Mouse (Mus musculus): ENCODE data around the gene Fignl2. TPM values are rescaled to one million over a fixed set of nuclear protein-coding genes. Genes with fewer than 3 reads are reported as not detected.

Fignl2 gene
- total and polyA plus RNA-seq, 2 experiments from 2014 or later: 0.12 to 3.9 TPM

DNA sequence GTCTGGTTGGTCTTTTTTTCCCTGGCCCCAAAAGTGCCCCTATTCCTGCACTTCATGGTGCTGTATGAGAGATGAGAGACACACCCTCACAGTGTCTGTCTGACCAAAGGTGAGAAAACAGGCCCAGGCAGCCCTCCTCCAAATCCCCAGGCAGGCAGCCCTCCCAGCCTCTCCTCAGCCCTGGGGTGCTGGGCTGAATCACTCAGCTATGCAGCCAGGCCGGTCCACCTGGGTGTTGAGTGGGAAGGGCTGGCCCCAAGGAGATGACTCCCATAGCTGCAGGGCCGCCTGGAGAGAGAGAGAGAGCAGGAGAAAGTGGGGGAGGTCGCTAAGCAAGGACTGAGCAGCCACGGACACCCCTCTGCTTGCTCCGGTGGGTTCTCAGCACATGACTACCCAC, 7.6 kb downstream of the Fignl2 start:
- 49% methylated on average over 5 of the region's 5 CpGs for WGBS
- TF ChIP-seq CTCF (IDR thresholded peaks at IDR 0.05; ENCODE audit: low read depth): no peak
- no peak for TF ChIP-seq EP300 (IDR thresholded peaks at IDR 0.05; ENCODE audit: low read depth)
- Histone ChIP-seq H3K36me3 (replicated peaks; ENCODE audit: control insufficient read depth, insufficient read depth, low read length) (no peaks in the 10 kb centered on the region), H3K4me3 (ENCODE audit: low read depth, low read length) (no peak overlapping the region), H3K9ac (replicated peaks; ENCODE audit: low read depth, low read length) (no peak overlapping the region), H3K27ac (ENCODE audit: low read depth) (no peak overlapping the region), H3K4me2 (ENCODE audit: low read depth, low read length) (no peak overlapping the region), H3K27me3 (ENCODE audit: control insufficient read depth, insufficient read depth, low read length) (peaks cover 4% of the 10 kb centered on the region; the same call in 1 of the 2 replicates), H3K9me3 (replicated peaks; ENCODE audit: control insufficient read depth, low read length) (no peaks in the 10 kb centered on the region), H3K4me1 (ENCODE audit: control insufficient read depth, insufficient read depth) (peaks cover 4% of the 10 kb centered on the region; the same call in 1 of the 2 replicates)
- ATAC-seq (ENCODE audit: insufficient read depth, low read depth): no peak
- DNase-seq (ENCODE audit: low spot score): no peak

DNA sequence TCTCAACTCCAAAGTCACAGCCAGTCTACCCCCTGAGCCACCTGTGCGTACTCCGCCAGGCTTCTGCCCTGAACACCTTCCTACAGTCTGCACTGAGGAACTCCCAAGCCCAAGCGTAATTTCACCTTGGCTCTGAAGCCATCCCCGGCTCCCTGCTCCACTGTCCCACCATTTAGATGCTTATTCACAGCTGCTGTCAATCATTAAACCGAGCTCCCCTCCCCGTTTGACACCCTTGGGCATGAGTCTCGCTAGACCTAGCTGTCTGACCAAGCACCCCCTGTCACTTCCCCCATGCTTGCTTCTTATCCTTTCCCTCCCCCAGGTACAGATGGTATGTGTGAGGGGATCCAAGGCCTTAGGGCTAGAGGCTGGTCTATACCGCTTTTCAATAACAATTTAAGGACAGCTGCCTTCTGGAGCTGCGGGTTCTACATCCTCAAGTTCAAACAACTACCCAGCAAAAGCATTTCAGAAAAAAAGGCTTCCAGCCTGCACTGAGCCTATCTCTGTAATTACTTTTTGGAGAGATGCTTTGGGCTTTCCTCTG, 8.7 kb downstream of the Fignl2 start:
- DNase-seq (ENCODE audit: low spot score) (no peak), ATAC-seq (ENCODE audit: insufficient read depth, low read depth) (no peak)
- TF ChIP-seq CTCF (IDR thresholded peaks at IDR 0.05; ENCODE audit: low read depth) (no peak), EP300 (IDR thresholded peaks at IDR 0.05; ENCODE audit: low read depth) (no peak)
- Histone ChIP-seq H3K9ac (replicated peaks; ENCODE audit: low read depth, low read length) (no peak overlapping the region), H3K4me1 (ENCODE audit: control insufficient read depth, insufficient read depth) (peaks cover 14% of the 10 kb centered on the region; the same call in 1 of the 2 replicates), H3K9me3 (replicated peaks; ENCODE audit: control insufficient read depth, low read length) (no peaks in the 10 kb centered on the region), H3K4me3 (ENCODE audit: low read depth, low read length) (no peak overlapping the region), H3K27ac (ENCODE audit: low read depth) (no peak overlapping the region), H3K27me3 (ENCODE audit: control insufficient read depth, insufficient read depth, low read length) (no peaks in the 10 kb centered on the region), H3K4me2 (ENCODE audit: low read depth, low read length) (no peak overlapping the region), H3K36me3 (replicated peaks; ENCODE audit: control insufficient read depth, insufficient read depth, low read length) (no peaks in the 10 kb centered on the region)
- WGBS: 66% methylated on average over 9 of the region's 9 CpGs

DNA sequence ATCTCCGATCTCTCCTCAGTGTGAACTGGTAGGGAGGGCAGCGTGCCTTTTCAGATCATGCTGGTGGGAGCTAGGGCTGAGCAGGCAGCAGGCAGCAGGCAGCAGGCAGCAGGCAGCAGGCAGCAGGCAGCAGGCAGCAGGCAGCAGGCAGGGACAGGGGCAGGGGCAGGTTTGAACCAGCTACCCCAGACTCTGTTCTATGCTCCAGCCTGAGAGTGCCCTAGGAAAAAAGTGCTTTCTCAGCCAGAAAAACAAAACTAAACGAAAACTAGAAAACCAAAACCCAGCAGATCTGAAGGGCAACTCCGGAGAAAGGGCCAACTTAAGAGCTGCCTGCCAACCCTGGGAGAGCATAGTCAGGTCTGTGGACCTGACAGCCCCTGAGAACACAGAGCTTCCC, 9.7 kb downstream of the Fignl2 start:
- Histone ChIP-seq H3K4me2 (ENCODE audit: low read depth, low read length) (no peak overlapping the region), H3K9me3 (replicated peaks; ENCODE audit: control insufficient read depth, low read length) (no peaks in the 10 kb centered on the region), H3K27ac (ENCODE audit: low read depth) (peak overlapping the region; percentile 59), H3K4me3 (ENCODE audit: low read depth, low read length) (no peak overlapping the region), H3K4me1 (ENCODE audit: control insufficient read depth, insufficient read depth) (peaks cover 14% of the 10 kb centered on the region; the same call in 1 of the 2 replicates), H3K27me3 (ENCODE audit: control insufficient read depth, insufficient read depth, low read length) (no peaks in the 10 kb centered on the region), H3K36me3 (replicated peaks; ENCODE audit: control insufficient read depth, insufficient read depth, low read length) (no peaks in the 10 kb centered on the region), H3K9ac (replicated peaks; ENCODE audit: low read depth, low read length) (no peak overlapping the region)
- 63% methylated on average over 4 of the region's 4 CpGs for WGBS
- no peak for ATAC-seq (ENCODE audit: insufficient read depth, low read depth)
- TF ChIP-seq CTCF (IDR thresholded peaks at IDR 0.05; ENCODE audit: low read depth): no peak
- DNase-seq (ENCODE audit: low spot score): no peak

DNA sequence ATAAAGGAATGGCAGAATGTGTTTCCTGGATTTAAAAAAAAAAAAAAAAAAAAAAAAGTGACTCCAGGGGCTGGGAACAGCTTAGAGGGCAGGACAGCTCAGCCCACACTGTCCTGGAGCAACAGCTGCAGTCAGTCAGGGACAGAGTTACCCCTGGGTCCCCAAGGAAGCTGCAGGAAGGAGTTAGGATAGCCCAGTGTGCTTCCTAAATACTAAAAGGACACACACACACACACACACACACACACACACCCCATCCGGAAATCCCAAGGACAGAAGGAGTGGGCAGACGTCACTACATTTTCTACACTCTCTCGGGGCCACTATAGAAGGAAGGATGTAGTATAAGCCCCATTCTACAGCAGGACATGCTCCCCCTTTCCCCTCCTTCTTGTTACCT, 10.3 kb downstream of the Fignl2 start:
- ATAC-seq (ENCODE audit: insufficient read depth, low read depth): peak; percentile 72
- Histone ChIP-seq H3K4me1 (ENCODE audit: control insufficient read depth, insufficient read depth) (peaks cover 13% of the 10 kb centered on the region; the same call in 1 of the 2 replicates), H3K9me3 (replicated peaks; ENCODE audit: control insufficient read depth, low read length) (no peaks in the 10 kb centered on the region), H3K4me2 (ENCODE audit: low read depth, low read length) (no peak overlapping the region), H3K27me3 (ENCODE audit: control insufficient read depth, insufficient read depth, low read length) (no peaks in the 10 kb centered on the region), H3K36me3 (replicated peaks; ENCODE audit: control insufficient read depth, insufficient read depth, low read length) (no peaks in the 10 kb centered on the region), H3K4me3 (ENCODE audit: low read depth, low read length) (no peak overlapping the region), H3K9ac (replicated peaks; ENCODE audit: low read depth, low read length) (no peak overlapping the region), H3K27ac (ENCODE audit: low read depth) (peak overlapping the region; percentile 59)
- 60% methylated on average over 3 of the region's 3 CpGs for WGBS
- TF ChIP-seq EP300 (IDR thresholded peaks at IDR 0.05; ENCODE audit: low read depth) (peak; percentile 24; the same call in 1 of the 2 replicates), CTCF (IDR thresholded peaks at IDR 0.05; ENCODE audit: low read depth) (no peak)
- peak; percentile 28 for DNase-seq (ENCODE audit: low spot score)

DNA sequence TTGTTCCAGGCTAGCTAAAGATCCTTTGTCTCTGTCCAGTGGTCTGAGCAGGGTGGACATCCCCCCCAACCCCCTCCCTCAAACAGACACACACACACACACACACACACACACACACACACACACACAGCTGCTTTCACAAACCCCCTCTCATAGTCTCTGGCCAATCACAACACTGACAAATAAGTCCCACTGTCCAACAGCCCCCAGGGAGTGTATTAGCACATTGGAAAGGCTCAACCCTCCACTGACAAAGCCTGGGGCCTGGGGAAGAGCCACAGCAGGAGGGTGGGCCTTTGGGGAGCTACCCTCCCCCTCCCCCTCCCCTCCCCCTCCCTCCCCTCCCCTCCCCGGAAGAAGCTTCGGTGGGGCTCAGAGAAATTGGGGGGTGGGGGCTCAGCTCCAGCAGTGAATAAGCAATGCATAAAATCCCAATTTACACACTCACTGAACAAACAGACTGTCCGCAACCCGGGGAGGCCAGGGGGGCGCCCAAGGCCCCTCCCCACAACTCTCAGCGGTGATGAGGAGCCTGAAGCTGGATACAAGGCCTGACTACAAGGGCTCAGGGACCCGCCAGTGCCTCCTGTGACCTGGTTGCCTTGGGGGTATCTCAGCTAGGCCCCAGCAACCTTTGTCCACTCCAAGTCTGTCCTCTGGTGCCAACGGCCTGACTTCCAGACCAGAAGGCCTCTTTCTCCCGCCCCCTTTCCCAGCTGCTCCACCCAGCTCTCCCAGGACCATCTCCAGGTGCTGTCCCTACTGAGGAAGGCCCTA, 11.3 kb downstream of the Fignl2 start:
- ATAC-seq (ENCODE audit: insufficient read depth, low read depth) (no peak), DNase-seq (ENCODE audit: low spot score) (no peak)
- 0 out of 2 replicates have a peak, but pooled peaks cover 10% of the 10 kb centered on the region for H3K4me1 ChIP-seq (ENCODE audit: control insufficient read depth, insufficient read depth)
- H3K9me3 ChIP-seq (replicated peaks; ENCODE audit: control insufficient read depth, low read length): no peaks in the 10 kb centered on the region
- H3K27me3 ChIP-seq (ENCODE audit: control insufficient read depth, insufficient read depth, low read length): no peaks in the 10 kb centered on the region
- 58% methylated on average over 7 of the region's 9 CpGs for WGBS
- TF ChIP-seq EP300 (IDR thresholded peaks at IDR 0.05; ENCODE audit: low read depth) (no peak), CTCF (IDR thresholded peaks at IDR 0.05; ENCODE audit: low read depth) (no peak)
- 0 out of 2 replicates have a peak overlapping the region, but pooled peaks have one; percentile 20 for H3K27ac ChIP-seq (ENCODE audit: low read depth)
- no peak overlapping the region for H3K4me2 ChIP-seq (ENCODE audit: low read depth, low read length)
- H3K4me3 ChIP-seq (ENCODE audit: low read depth, low read length): no peak overlapping the region
- no peak overlapping the region for H3K9ac ChIP-seq (replicated peaks; ENCODE audit: low read depth, low read length)
- no peaks in the 10 kb centered on the region for H3K36me3 ChIP-seq (replicated peaks; ENCODE audit: control insufficient read depth, insufficient read depth, low read length)
